Mouse (Mus musculus) midbrain, embryonic 13.5 days (tissue): ENCODE results near the gene Clnk. TPM values are rescaled to one million over a fixed set of nuclear protein-coding genes. Genes with fewer than 3 reads are reported as not detected.
A peak's percentile ranks its signal among the peaks of the same experiment; 100 is the strongest.

ENCODE experiments used
- ATAC-seq: fragments of 200-750 bp; cut with Nextera tagmentation; 2 replicates; pipeline ENCODE4 v1.8.0; 2017; ENCODE audit warnings: mild to moderate bottlenecking, moderate TSS enrichment, moderate library complexity
- H3K27ac ChIP-seq: fragments of 300-500 bp; sonication (generic); 2 replicates; pipeline ENCODE4 v1.5.1; 2015; ENCODE audit warnings: inconsistent platforms, mild to moderate bottlenecking, moderate library complexity
- H3K27me3 ChIP-seq: fragments of 300-500 bp; sonication (generic); 2 replicates; pipeline ENCODE4 v1.6.1; 2015; ENCODE audit warnings: mild to moderate bottlenecking, inconsistent platforms
- H3K36me3 ChIP-seq: fragments of 300-500 bp; sonication (generic); 2 replicates; pipeline ENCODE4 v1.6.1; 2015; ENCODE audit warnings: mild to moderate bottlenecking, inconsistent platforms
- H3K4me1 ChIP-seq: fragments of 300-500 bp; sonication (generic); replicated peaks from 2 replicates; pipeline ENCODE4 v1.6.1; 2015; ENCODE audit warnings: inconsistent platforms
- H3K4me2 ChIP-seq: fragments of 300-500 bp; sonication (generic); replicated peaks from 2 replicates; pipeline ENCODE4 v1.6.1; 2015; ENCODE audit warnings: moderate library complexity, mild to moderate bottlenecking, inconsistent platforms
- H3K4me3 ChIP-seq: fragments of 300-500 bp; sonication (generic); replicated peaks from 2 replicates; pipeline ENCODE4 v1.5.1; 2015; ENCODE audit warnings: mild to moderate bottlenecking, inconsistent platforms
- H3K9ac ChIP-seq: fragments of 300-500 bp; sonication (generic); replicated peaks from 2 replicates; pipeline ENCODE4 v1.6.1; 2015; ENCODE audit warnings: mild to moderate bottlenecking, inconsistent platforms
- H3K9me3 ChIP-seq: fragments of 300-500 bp; sonication (generic); 2 replicates; pipeline ENCODE4 v1.6.1; 2016; ENCODE audit warnings: mild to moderate bottlenecking, inconsistent platforms
- WGBS: fragments of 180-500 bp; shearing (Covaris S2); methylation state at CpG from one replicate; pipeline ENCODE4 v1.1.7; 2015; 5-methylcytosine and 5-hydroxymethylcytosine counted together
- polyA plus RNA-seq: library from polyadenylated mRNA; unstranded; fragments of >200 nt; fragmentation: Nextera tagmentation; extraction: Ambion mirVana; gene quantifications from 2 replicates; pipeline ENCODE4 v1.2.1, GENCODE M21; 2015

The Clnk gene
- polyA plus RNA-seq, 1 experiment from 2014 or later, result 0.24 TPM

- H3K4me1 ChIP-seq, result no peaks in the 10 kb centered on the region
- H3K36me3 ChIP-seq, result no peaks in the 10 kb centered on the region
- no peak overlapping the region for H3K9ac ChIP-seq
- ATAC-seq, result no peak
- no peak overlapping the region for H3K4me2 ChIP-seq
- no peak overlapping the region for H3K4me3 ChIP-seq
- H3K27me3 ChIP-seq, result no peaks in the 10 kb centered on the region
- no peaks in the 10 kb centered on the region for H3K9me3 ChIP-seq
- WGBS, result 68% methylated on average over 2 of the region's 2 CpGs
- no peak overlapping the region for H3K27ac ChIP-seq
These were observed 174.5 kb downstream of the Clnk start for GRCm38 (mm10) chr5:38702091-38702490.

GRCm38 (mm10) chr5:38698466-38698865 lies 178.1 kb downstream of the Clnk start:
- Histone ChIP-seq H3K27ac (no peak overlapping the region), H3K4me2 (no peak overlapping the region), H3K9ac (no peak overlapping the region), H3K27me3 (no peaks in the 10 kb centered on the region), H3K9me3 (no peaks in the 10 kb centered on the region), H3K4me1 (no peaks in the 10 kb centered on the region), H3K4me3 (no peak overlapping the region), H3K36me3 (no peaks in the 10 kb centered on the region)
- ATAC-seq, result no peak
- WGBS, result 65% methylated on average over 5 of the region's 5 CpGs

GRCm38 (mm10) chr5:38698046-38698445 lies 178.6 kb downstream of the Clnk start:
- WGBS, result 16% methylated on average over 3 of the region's 3 CpGs
- ATAC-seq, result no peak

GRCm38 (mm10) chr5:38696616-38697375 lies 179.8 kb downstream of the Clnk start:
- H3K27ac ChIP-seq, result no peak overlapping the region
- H3K27me3 ChIP-seq, result no peaks in the 10 kb centered on the region
- H3K4me1 ChIP-seq, result no peaks in the 10 kb centered on the region
- H3K36me3 ChIP-seq, result no peaks in the 10 kb centered on the region
- 68% methylated on average over 8 of the region's 8 CpGs for WGBS
- no peak overlapping the region for H3K4me3 ChIP-seq
- no peak for ATAC-seq
- H3K4me2 ChIP-seq, result no peak overlapping the region
- no peaks in the 10 kb centered on the region for H3K9me3 ChIP-seq
- H3K9ac ChIP-seq, result no peak overlapping the region

More at GRCm38 (mm10) chr5:38698046-38698445, 178.6 kb downstream of the Clnk start:
- H3K4me3 ChIP-seq, result no peak overlapping the region
- H3K27ac ChIP-seq, result no peak overlapping the region
- H3K36me3 ChIP-seq, result no peaks in the 10 kb centered on the region
- no peaks in the 10 kb centered on the region for H3K27me3 ChIP-seq
- H3K9ac ChIP-seq, result no peak overlapping the region
- H3K4me1 ChIP-seq, result no peaks in the 10 kb centered on the region
- H3K4me2 ChIP-seq, result no peak overlapping the region
- H3K9me3 ChIP-seq, result no peaks in the 10 kb centered on the region

GRCm38 (mm10) chr5:38692859-38693258 lies 183.8 kb downstream of the Clnk start:
- H3K36me3 ChIP-seq, result no peaks in the 10 kb centered on the region
- no peaks in the 10 kb centered on the region for H3K4me1 ChIP-seq
- no peak overlapping the region for H3K9ac ChIP-seq
- H3K4me2 ChIP-seq, result no peak overlapping the region
- no peaks in the 10 kb centered on the region for H3K9me3 ChIP-seq
- H3K27me3 ChIP-seq, result no peaks in the 10 kb centered on the region
- WGBS, result 91% methylated on average over 6 of the region's 6 CpGs
- ATAC-seq, result no peak
- H3K27ac ChIP-seq, result no peak overlapping the region
- H3K4me3 ChIP-seq, result no peak overlapping the region

- no peaks in the 10 kb centered on the region for H3K9me3 ChIP-seq
- no peak overlapping the region for H3K4me2 ChIP-seq
- WGBS, result 90% methylated on average over 6 of the region's 6 CpGs
- no peak for ATAC-seq
- no peaks in the 10 kb centered on the region for H3K36me3 ChIP-seq
- H3K4me1 ChIP-seq, result no peaks in the 10 kb centered on the region
- H3K9ac ChIP-seq, result no peak overlapping the region
- peaks cover 2% of the 10 kb centered on the region; the same call in 1 of the 2 replicates for H3K27me3 ChIP-seq
- no peak overlapping the region for H3K4me3 ChIP-seq
- H3K27ac ChIP-seq, result no peak overlapping the region
These were observed 187.4 kb downstream of the Clnk start for GRCm38 (mm10) chr5:38689186-38689585.

GRCm38 (mm10) chr5:38687694-38688093 lies 188.9 kb downstream of the Clnk start:
- no peak for ATAC-seq
- 95% methylated on average over 1 of the region's 1 CpGs for WGBS

GRCm38 (mm10) chr5:38684164-38684911 lies 192.3 kb downstream of the Clnk start, which contains the start of gene Zfp518b:
Gene Zfp518b (minus strand): TSS chr5:38684826.
- H3K36me3 ChIP-seq, result peaks cover 37% of the 10 kb centered on the region
- peaks cover 2% of the 10 kb centered on the region; the same call in 1 of the 2 replicates for H3K27me3 ChIP-seq
- H3K27ac ChIP-seq, result peak within 1 kb of the TSS; percentile 91
- peaks cover 3% of the 10 kb centered on the region; the same call in 1 of the 2 replicates for H3K9me3 ChIP-seq
- peak within 1 kb of the TSS; percentile 91 for H3K9ac ChIP-seq
- peak; percentile 97 for ATAC-seq
- peak within 1 kb of the TSS; percentile 74 for H3K4me2 ChIP-seq
- H3K4me1 ChIP-seq, result peaks cover 18% of the 10 kb centered on the region
- under 1% methylated on average over 79 of the region's 89 CpGs for WGBS
- H3K4me3 ChIP-seq, result peak within 1 kb of the TSS; percentile 73

More at GRCm38 (mm10) chr5:38687694-38688093, 188.9 kb downstream of the Clnk start:
- no peak overlapping the region for H3K9ac ChIP-seq
- H3K27ac ChIP-seq, result no peak overlapping the region
- peaks cover 2% of the 10 kb centered on the region; the same call in 1 of the 2 replicates for H3K27me3 ChIP-seq
- peaks cover 4% of the 10 kb centered on the region for H3K36me3 ChIP-seq
- no peaks in the 10 kb centered on the region for H3K9me3 ChIP-seq
- H3K4me1 ChIP-seq, result peaks cover 10% of the 10 kb centered on the region
- no peak overlapping the region for H3K4me3 ChIP-seq
- H3K4me2 ChIP-seq, result no peak overlapping the region

GRCm38 (mm10) chr5:38658836-38659235 lies 217.8 kb downstream of the Clnk start:
- H3K4me3 ChIP-seq, result no peak overlapping the region
- WGBS, result 89% methylated on average over 5 of the region's 5 CpGs
- no peak overlapping the region for H3K9ac ChIP-seq
- H3K27ac ChIP-seq, result no peak overlapping the region
- no peaks in the 10 kb centered on the region for H3K36me3 ChIP-seq
- H3K4me2 ChIP-seq, result no peak overlapping the region
- H3K4me1 ChIP-seq, result no peaks in the 10 kb centered on the region
- no peaks in the 10 kb centered on the region for H3K9me3 ChIP-seq
- ATAC-seq, result no peak
- H3K27me3 ChIP-seq, result no peaks in the 10 kb centered on the region

Other genes starting within 250 kb of the Clnk start
- 40.4 and 46.1 TPM in 2 replicates for gene Zfp518b, start 192.0 kb downstream of the Clnk start, polyA plus RNA-seq